8 mouse cellular contexts compared by ENCODE assay signal in genomic region chr1:86464875-86465224, GRCm38 (mm10). TPM values are rescaled to one million over a fixed set of nuclear protein-coding genes. Genes with fewer than 3 reads are reported as not detected.
DNase-seq lines count a peak whose midpoint lies in the region; ATAC-seq and TF ChIP-seq lines count a peak whose summit lies in the region.
"Had no signal": no experiment of that assay in that cellular context is flagged by ENCODE, and none has a peak within 500 bp of the region (broad histone marks: within the 10 kb centered on the region; RNA-seq: fewer than 3 reads in every experiment).

No protein-coding gene starts in this region.

- TF ChIP-seq CTCF in testis, adult 2 months (IDR thresholded peaks at IDR 0.05; ENCODE audit: control insufficient read depth, insufficient read depth, insufficient replicate concordance, low read depth, low read length): no peak

- 0 out of 2 replicates have a peak overlapping the region, but pooled peaks have one; percentile 21 for H3K27ac ChIP-seq in testis, adult 2 months (ENCODE audit: control insufficient read depth, insufficient read depth, low read depth, low read length)
- peak overlapping the region; percentile 77 for H3K27ac ChIP-seq in hindbrain, embryonic 12.5 days
- H3K27ac ChIP-seq in limb, embryonic 15.5 days: peak overlapping the region; percentile 92

- H3K27me3 ChIP-seq in testis, adult 2 months (ENCODE audit: control insufficient read depth, insufficient read depth, low read length): no peaks in the 10 kb centered on the region
- H3K27me3 ChIP-seq in hindbrain, embryonic 12.5 days: no peaks in the 10 kb centered on the region
- no peaks in the 10 kb centered on the region for H3K27me3 ChIP-seq in limb, embryonic 15.5 days

- no peak overlapping the region for H3K4me3 ChIP-seq in testis, adult 2 months (ENCODE audit: control insufficient read depth, low read depth, low read length)
- no peak overlapping the region for H3K4me3 ChIP-seq in hindbrain, embryonic 12.5 days
- H3K4me3 ChIP-seq in limb, embryonic 15.5 days: no peak overlapping the region

- ATAC-seq in hindbrain, embryonic 12.5 days (ENCODE audit: low FRiP score): peak; percentile 22; the same call in 1 of the 2 replicates
- no peak for ATAC-seq in limb, embryonic 15.5 days (ENCODE audit: insufficient number of reproducible peaks, low FRiP score, low TSS enrichment, low read depth)

- intact Hi-C loops in gastrocnemius, postnatal 14 days (cut with DNase I; ENCODE audit: low total_unique reads): no loop called here

- H3K9ac ChIP-seq in hindbrain, embryonic 12.5 days: no peak overlapping the region
- H3K9ac ChIP-seq in limb, embryonic 15.5 days: no peak overlapping the region

- H3K4me1 ChIP-seq in testis, adult 2 months (ENCODE audit: control insufficient read depth, insufficient read depth, low read length): no peaks in the 10 kb centered on the region; the same call in 1 of the 2 replicates
- H3K4me1 ChIP-seq in hindbrain, embryonic 12.5 days: peaks cover 8% of the 10 kb centered on the region
- peaks cover 18% of the 10 kb centered on the region for H3K4me1 ChIP-seq in limb, embryonic 15.5 days

- no peaks in the 10 kb centered on the region for H3K36me3 ChIP-seq in testis, adult 2 months (ENCODE audit: control insufficient read depth, insufficient read depth, low read length)
- H3K36me3 ChIP-seq in hindbrain, embryonic 12.5 days: no peaks in the 10 kb centered on the region
- no peaks in the 10 kb centered on the region for H3K36me3 ChIP-seq in limb, embryonic 15.5 days

- no peak for DNase-seq in testis, postnatal 14 days (ENCODE audit: low spot score)
- no peak for DNase-seq in urinary bladder, adult 18-20 months (ENCODE audit: low spot score in 2 of 2)
- no peak for DNase-seq in gastrocnemius, postnatal 14 days
- DNase-seq in ovary, postnatal 14 days (ENCODE audit: low spot score): no peak
- DNase-seq: right cerebral cortex, adult 18-20 months had no signal

- TF ChIP-seq POLR2A in testis, adult 2 months (IDR thresholded peaks at IDR 0.05; ENCODE audit: control insufficient read depth, low read depth, low read length): no peak

- 29% methylated on average over 4 of the region's 4 CpGs for WGBS in hindbrain, embryonic 12.5 days
- 41% methylated on average over 4 of the region's 4 CpGs for WGBS in limb, embryonic 15.5 days

- no peak overlapping the region for H3K4me2 ChIP-seq in hindbrain, embryonic 12.5 days (replicated peaks)
- H3K4me2 ChIP-seq in limb, embryonic 15.5 days: no peak overlapping the region

- 0 out of 2 replicates have a peak, but pooled peaks cover 9% of the 10 kb centered on the region for H3K9me3 ChIP-seq in hindbrain, embryonic 12.5 days (replicated peaks)
- H3K9me3 ChIP-seq in limb, embryonic 15.5 days: no peaks in the 10 kb centered on the region

RNA-seq across cellular contexts. Expression of gene Tex44, which starts 38.7 kb away (rescaled TPM):
- polyA plus RNA-seq in testis, adult 2 months (2012; rRNA removed): 140 and 142 TPM in 2 replicates
- polyA plus RNA-seq in hindbrain, embryonic 12.5 days (2016; fragmentation: Nextera tagmentation; extraction: Ambion mirVana): not detected in 2 replicates
- not detected in 2 replicates for polyA plus RNA-seq in limb, embryonic 15.5 days (2015; fragmentation: Nextera tagmentation; extraction: Ambion mirVana)
- total RNA-seq in gastrocnemius, postnatal 14 days (2021): not detected

RNA-seq across cellular contexts. Expression of gene Nmur1, which starts 38.8 kb away (rescaled TPM):
- 11.7 and 23.8 TPM in 2 replicates for polyA plus RNA-seq in testis, adult 2 months (2012; rRNA removed)
- polyA plus RNA-seq in hindbrain, embryonic 12.5 days (2016; fragmentation: Nextera tagmentation; extraction: Ambion mirVana): 0.23 TPM in 1 of 2 replicates, not detected in the other
- polyA plus RNA-seq in limb, embryonic 15.5 days (2015; fragmentation: Nextera tagmentation; extraction: Ambion mirVana): not detected in 2 replicates
- total RNA-seq in gastrocnemius, postnatal 14 days (2021): not detected

Comparison
In these comparisons a context has a peak if more than half of its experiments do, and no peak if none do; other contexts are left out.
1. H3K27ac ChIP-seq: peak in every context shown above with its lines; median percentile 92 in limb, embryonic 15.5 days; 77 in hindbrain, embryonic 12.5 days; 21 in testis, adult 2 months.
2. RNA of gene Tex44, which starts 38.7 kb away (polyA plus RNA-seq): 140 to 142 TPM in testis, adult 2 months; not detected in hindbrain, embryonic 12.5 days and not detected in limb, embryonic 15.5 days; every median in the first group is over 100 times any median in the second.
3. RNA of gene Nmur1, which starts 38.8 kb away (polyA plus RNA-seq): 11.7 to 23.8 TPM in testis, adult 2 months; 0.23 TPM in hindbrain, embryonic 12.5 days and not detected in limb, embryonic 15.5 days; every median in the first group is over 10 times any median in the second.